Mouse (Mus musculus) spleen, adult 18-20 months (tissue): ENCODE results near the gene St5.

Source experiments
- DNase-seq, 2 experiments: peaks; one replicate each; pipeline ENCODE4 v3.0.0; 2022; ENCODE audit warnings: mixed read lengths in 2 of 2

St5 gene

DNA sequence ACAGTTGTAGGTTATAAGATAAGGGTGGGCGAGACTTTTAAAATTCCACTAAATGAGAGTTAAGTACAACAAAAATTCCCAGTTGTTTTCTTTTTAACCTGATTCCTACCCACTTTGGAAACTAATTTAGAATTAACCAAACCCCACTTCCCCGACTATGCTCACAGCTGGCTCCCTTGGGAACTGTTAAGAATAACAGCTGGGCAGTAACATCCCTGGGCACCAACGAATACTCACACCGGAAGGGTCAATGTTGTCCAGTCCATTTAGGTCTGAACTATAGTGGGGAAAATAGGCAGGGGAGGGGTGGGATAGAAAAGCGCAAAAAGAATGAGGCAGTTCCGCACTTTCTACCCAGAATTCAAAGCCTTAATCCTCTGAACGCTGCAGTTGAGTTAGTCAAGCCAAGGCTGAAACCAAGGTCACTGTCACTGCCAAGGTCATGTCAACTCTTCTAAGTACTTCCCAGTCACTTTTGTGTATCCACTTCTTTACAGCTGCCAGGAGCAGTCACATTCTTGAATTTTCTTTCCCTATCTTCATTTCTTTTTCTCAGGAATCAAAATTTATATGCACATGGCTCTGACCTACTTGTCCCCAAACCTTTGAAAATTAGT, 96.3 kb downstream of the St5 start:
- no peak for DNase-seq

GRCm38 (mm10) chr7:109602562-109602961, 100.8 kb downstream of the St5 start:
- no peak for DNase-seq

DNA sequence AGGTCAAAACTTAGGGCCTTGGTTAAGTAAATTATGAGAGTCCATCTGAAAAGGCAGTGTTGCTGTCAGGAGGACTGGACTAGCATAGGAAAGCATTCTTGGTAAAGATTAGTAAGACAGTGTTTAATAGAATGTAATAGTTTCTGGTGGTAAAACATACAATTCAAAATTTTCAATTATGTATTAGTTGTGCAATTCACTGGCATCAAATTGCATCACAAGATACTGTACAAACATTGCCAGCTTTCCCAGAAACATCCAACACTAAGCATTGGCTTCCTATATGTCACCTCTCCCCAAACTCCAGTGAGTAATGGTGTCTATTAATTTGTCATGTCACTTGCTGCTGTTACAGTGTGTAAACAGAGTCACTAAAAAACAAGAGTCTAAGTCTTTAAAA, 101.4 kb downstream of the St5 start:
- DNase-seq, result no peak

DNA sequence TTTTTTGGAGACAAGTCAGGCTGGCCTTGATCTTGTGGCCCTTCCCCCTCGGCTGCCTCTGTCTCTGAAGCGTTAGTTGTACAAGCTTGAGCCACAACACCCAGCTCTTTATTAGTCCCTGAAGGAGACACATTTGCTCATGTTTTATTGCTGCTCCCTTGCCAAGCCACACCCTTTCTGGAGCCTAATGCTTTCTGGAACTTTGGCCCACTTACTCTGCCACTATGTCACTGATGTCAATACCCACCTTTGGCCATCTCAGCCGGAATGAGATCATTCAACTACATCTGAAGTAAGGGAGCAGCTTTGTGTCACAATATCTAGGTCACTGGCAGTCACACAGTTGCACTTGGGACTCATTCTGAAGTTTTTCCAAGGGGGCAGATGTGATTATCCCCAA, 102.7 kb downstream of the St5 start:
- DNase-seq, result no peak

- DNase-seq, result no peak
Observed at GRCm38 (mm10) chr7:109599998-109600397, 103.4 kb downstream of the St5 start.

GRCm38 (mm10) chr7:109594845-109595531, 108.4 kb downstream of the St5 start:
- no peak for DNase-seq

- DNase-seq, result no peak
Observed at GRCm38 (mm10) chr7:109593992-109594391, 109.4 kb downstream of the St5 start.

- no peak for DNase-seq
Observed at GRCm38 (mm10) chr7:109592184-109592583, 111.2 kb downstream of the St5 start.

GRCm38 (mm10) chr7:109590576-109590975, 112.8 kb downstream of the St5 start:
- no peak for DNase-seq

DNA sequence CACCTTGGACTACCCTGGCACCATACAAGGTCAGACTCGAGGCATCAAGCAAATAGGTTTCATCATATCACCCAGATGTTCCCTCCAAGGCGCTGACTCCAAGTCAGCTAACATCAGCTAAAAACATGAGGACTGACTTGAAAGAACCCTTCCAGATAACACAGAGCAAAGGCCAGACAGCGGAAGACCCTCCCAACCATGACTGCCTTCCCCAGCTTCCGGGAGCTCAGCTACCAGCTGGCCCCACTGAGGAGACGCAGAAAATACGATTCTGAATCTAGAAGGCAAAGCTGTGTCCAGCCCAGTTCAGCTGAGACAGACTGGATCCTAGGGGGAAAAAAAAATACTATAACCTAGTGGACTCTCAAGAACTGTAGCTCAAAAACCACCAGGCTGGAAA, 114.4 kb downstream of the St5 start:
- DNase-seq, result no peak

DNA sequence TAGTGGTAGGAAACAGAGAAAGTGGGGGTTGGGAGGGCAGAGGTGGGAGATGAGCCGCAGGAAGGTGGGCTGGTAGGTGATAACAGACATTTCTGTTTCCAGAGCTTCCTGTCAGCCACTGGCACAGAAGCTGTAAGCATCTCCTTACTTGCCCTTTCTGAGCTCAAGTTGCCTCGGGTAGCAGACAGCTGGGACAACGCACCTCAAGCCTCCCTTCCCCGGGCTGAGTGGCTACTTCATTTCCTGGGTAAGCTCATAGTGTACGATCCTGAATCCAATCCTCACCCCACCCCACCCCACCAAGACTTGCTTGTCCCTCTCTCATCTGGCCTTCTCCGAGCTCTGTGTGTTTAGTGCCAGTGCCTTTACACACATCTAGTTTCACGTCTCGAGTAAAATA, 115.3 kb downstream of the St5 start:
- no peak for DNase-seq

DNA sequence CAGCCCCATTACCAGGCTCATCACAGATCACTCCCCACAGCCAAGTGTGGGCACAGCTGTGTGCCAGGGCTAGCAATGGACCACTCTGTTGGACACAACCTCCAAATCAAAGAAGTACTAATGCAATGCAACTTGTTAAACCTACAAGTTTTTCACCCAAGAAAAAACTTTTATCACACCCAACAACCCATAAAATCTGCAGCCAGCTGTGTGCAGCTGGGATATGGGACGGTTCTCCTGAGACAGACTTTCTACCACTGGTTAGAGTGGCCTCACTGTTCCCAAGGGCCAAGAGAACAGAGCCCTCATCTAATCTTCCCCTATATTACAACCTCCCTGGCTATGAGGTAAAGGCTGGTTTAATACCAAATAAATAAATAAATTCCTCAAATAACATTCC, 118.9 kb downstream of the St5 start:
- no peak for DNase-seq

- no peak for DNase-seq
Observed at GRCm38 (mm10) chr7:109580489-109580888, 122.9 kb downstream of the St5 start.

- no peak for DNase-seq
Observed at GRCm38 (mm10) chr7:109579585-109580307, 123.7 kb downstream of the St5 start.

DNA sequence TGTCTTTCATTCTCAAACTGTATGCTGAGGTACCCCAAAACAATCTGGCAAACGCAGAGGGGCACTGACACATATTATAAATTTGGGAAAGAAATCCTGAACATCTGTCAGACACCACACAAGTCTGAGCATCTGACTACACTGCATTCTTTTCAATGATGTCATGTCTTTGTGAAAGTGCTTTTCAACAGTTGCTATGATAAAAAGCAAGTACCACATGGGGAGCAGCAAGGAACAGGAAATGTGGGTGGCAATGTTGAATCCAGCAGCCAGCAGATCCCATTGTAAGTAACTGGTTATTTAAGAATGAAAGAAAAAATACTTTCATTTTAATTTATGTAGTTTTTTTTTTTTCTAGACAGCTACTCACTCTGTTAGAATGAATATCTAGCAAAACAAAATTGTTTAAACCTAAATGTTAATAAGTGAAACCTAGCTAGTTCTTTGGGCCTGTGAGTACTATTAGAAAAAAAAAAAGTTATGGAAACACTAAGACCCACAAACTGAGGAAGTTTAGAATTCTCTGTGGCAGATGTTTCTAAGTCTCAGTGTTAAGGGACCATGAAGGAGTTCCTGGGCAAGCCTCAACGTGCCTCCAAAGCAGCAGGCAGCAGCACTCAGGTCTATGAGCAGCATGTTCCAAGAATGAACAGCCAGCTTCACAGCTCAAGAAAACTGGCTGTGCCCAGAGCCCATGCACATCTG, 124.4 kb downstream of the St5 start:
- no peak for DNase-seq

DNA sequence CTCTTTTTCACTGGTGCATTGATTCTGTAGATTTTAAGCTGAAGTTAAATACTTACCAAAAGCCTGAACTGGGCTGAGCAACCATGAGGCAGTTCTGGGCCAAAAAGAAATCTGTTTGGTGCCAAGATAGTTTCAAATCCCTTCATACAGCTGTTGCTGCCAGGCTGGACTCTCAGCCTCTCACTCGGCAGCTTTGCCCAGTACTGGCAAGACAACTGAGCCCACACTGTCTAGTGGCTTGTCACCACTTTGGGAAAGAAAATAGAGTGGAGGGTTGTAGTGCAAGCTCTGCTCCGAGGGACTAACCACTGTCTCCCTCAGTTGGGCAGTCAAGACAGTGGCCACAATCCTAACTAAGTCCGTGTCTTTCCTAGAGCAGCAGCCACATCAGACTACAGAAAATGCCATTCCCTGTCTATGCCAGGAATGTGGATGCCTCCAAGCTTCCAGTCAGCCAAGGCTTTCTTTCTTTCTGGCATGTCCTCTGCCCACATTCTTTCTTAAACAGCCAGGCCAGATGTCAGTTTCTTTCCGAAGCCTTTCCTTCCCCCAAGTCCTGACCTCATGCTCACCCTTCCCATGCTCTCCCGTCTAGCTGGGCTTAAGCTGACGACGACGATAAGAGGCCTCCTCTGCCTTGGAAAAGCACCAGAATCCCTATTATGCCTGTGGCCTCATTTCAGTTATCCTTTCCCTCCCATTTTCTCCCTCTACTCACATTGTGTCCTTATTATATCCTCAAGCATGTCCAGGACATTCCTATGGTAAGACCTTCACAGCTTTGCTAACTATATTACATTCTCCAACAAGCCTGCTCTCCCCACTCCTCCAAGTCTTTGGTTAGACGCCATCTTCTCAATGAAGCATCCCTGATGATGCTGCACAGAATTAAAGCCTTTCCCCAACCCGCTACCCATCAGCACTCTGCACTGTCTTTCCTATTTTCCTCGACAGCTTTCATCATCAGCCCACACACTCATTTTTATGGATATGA, 126.8 kb downstream of the St5 start:
- DNase-seq, result no peak

GRCm38 (mm10) chr7:109574166-109574565, 129.2 kb downstream of the St5 start:
- no peak for DNase-seq

DNA sequence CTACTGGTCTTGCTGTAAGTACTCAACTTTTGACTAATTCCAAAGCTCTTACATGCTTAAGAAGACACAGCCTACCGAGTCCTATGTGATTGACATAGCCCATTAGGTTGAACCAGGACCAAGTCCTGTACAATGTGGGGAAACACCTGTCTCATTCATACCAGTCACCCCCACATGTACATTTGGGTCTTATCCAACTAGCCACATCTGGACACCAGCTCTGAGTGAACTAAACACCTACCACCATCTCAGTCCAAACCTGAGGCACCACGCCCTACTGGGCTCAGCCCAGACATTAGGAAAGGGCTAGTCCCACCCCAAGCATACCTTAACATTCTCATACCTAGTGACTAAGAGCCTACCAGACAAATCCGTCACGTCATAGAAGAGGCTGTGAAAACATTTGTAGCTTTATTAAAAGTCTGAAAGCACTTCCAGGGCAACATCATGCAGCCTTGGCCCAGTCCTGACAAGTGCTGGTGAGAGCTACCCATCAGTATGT, 135.0 kb downstream of the St5 start:
- no peak for DNase-seq

DNA sequence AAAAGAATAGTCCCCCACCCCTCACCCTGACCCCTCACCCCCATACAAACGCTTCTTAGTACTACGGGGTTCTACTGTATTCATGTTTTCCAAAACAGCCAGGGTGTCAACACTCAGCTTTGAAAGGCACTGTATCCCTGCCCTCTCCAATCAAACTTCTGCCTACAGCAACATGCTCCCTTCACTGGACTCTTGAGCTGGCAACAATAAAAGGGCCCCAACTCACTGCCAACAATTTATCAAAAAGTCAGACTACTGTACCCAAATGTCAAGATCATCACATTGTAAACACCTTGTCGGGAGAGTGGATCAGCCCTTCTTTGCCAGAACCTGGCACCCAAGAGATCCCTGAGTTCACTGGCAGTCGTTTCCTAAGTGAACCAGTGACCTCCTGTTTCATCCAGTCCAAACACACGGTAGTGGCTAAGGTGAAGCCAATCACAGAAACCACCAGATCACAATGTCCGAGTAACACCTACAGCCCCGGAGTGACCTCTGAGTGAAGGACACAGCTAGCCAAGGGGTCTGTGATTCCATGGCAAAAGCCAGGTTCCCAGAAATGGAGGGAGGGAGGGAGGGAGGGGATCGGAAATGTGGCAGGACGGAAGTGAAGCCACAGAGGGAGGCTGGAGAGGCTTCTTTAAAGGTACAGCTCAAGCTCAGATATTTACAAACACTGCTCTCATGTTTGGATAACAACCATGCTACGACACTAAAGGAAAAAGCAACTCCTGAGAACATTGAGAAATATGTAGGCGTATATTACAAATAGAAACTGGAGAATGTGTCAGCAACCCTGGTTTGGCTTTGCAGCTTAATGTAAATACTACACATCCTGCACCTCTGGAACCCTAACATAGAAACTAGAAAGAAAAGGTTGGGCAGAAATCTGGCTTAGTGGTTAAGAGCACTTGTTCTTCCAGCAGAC, 136.3 kb downstream of the St5 start:
- DNase-seq, result no peak

DNA sequence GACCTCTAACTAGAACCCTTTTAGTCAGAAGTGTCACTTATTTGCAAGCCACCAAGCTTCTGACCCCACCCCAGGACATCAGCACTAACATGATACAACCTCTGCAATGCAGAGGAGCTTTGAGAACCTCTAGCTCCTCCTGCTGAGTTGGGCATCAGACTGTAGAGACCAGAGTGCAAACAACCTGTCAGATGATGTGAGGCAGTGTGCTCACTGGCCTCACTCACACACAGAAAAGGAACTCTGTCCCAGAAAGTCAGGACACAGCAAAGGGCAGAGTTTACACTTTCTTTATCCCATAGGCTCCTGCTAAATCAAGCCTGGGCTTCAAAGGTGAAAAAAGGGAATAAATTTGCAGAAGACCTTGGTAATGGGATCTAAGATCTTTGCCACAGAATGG, 137.1 kb downstream of the St5 start:
- no peak for DNase-seq
